Mouse (Mus musculus) subcutaneous adipose tissue, adult 2 months (tissue): ENCODE data around the gene Sept14. TPM values are rescaled to one million over a fixed set of nuclear protein-coding genes. Genes with fewer than 3 reads are reported as not detected.

Source experiments
- polyA plus RNA-seq: library from polyadenylated mRNA; depleted of rRNA; stranded (reverse); fragments of >200 nt; gene quantifications from 2 replicates; pipeline ENCODE4 v1.2.3, GENCODE M21; 2012; ENCODE audit warnings: low replicate concordance; rRNA removed

Sept14 gene
- 0.08 TPM in 1 of 2 replicates, not detected in the other for polyA plus RNA-seq

GRCm38 (mm10) chr5:129708412-129708811 is at the start of gene Sept14:
Sept14 (minus strand) TSS chr5:129708512.

GRCm38 (mm10) chr5:129724834-129725773 is 16.8 kb upstream of the Sept14 start, which contains the start of gene Nipsnap2:
Nipsnap2 (plus strand) TSS chr5:129725063.

GRCm38 (mm10) chr5:129715326-129715861 is 7.1 kb upstream of the Sept14 start, which contains the start of gene Mrps17:
Mrps17 (plus strand) TSS chr5:129715497.

GRCm38 (mm10) chr5:129670036-129670458 is 38.3 kb downstream of the Sept14 start, which contains the start of gene Zfp11:
Zfp11 (minus strand) TSS chr5:129670099.

Other genes starting within 250 kb of the Sept14 start
- 54.1 and 97.3 TPM in 2 replicates for gene Sfswap, start 207.3 kb downstream of the Sept14 start, polyA plus RNA-seq
- gene Mmp17, start 124.3 kb downstream of the Sept14 start, polyA plus RNA-seq, result 2.6 and 19.3 TPM in 2 replicates
- 1.8 and 3.4 TPM in 2 replicates for gene Zfp11, start 38.4 kb downstream of the Sept14 start, polyA plus RNA-seq
- 77.7 and 82.6 TPM in 2 replicates for gene Mrps17, start 7.0 kb upstream of the Sept14 start, polyA plus RNA-seq
- gene Nipsnap2, start 16.6 kb upstream of the Sept14 start, polyA plus RNA-seq, result 69.3 and 71.8 TPM in 2 replicates
- gene Psph, start 78.9 kb upstream of the Sept14 start, polyA plus RNA-seq, result 34.1 and 50.3 TPM in 2 replicates
- 32.7 and 39.2 TPM in 2 replicates for gene Sumf2, start 138.5 kb upstream of the Sept14 start, polyA plus RNA-seq
- 849 and 1,319 TPM in 2 replicates for gene Chchd2, start 179.0 kb upstream of the Sept14 start, polyA plus RNA-seq
- 1.2 and 5.0 TPM in 2 replicates for gene Zbed5, start 187.2 kb upstream of the Sept14 start, polyA plus RNA-seq
- 10.4 and 17.3 TPM in 2 replicates for gene Phkg1, start 190.0 kb upstream of the Sept14 start, polyA plus RNA-seq
- gene Nupr1l, start 200.0 kb upstream of the Sept14 start, polyA plus RNA-seq, result 5.1 TPM in 2 replicates
- 31.3 and 47.5 TPM in 2 replicates for gene Vkorc1l1, start 233.5 kb upstream of the Sept14 start, polyA plus RNA-seq